Mouse (Mus musculus): ENCODE measurements around the gene Phf14.

- no peak for TF ChIP-seq POLR2A (IDR thresholded peaks at IDR 0.05; ENCODE audit: borderline replicate concordance, extremely low read depth, low read depth, low read length)
- TF ChIP-seq CTCF (IDR thresholded peaks at IDR 0.05; ENCODE audit: insufficient read depth, low read length), result no peak
Observed at GRCm38 (mm10) chr6:12116926-12117818, 209.6 kb downstream of the Phf14 start.

All from lung, adult 2 months (tissue).